Comparison of ENCODE assay signal across 27 mouse cellular contexts in genomic region chr9:111684170-111684569, GRCm38 (mm10). TPM values are rescaled to one million over a fixed set of nuclear protein-coding genes. Genes with fewer than 3 reads are reported as not detected.
A peak's percentile ranks its signal among the peaks of the same experiment; 100 is the strongest.
DNase-seq lines count a peak whose midpoint lies in the region; ATAC-seq and TF ChIP-seq lines count a peak whose summit lies in the region.
"Had no signal": no experiment of that assay in that cellular context is flagged by ENCODE, and none has a peak within 500 bp of the region (broad histone marks: within the 10 kb centered on the region; RNA-seq: fewer than 3 reads in every experiment).

No protein-coding gene starts in this region.

- DNase-seq in heart, adult 9 months (ENCODE audit: low spot score in 2 of 2), result no peak
- DNase-seq in heart, postnatal 10 days, result no peak
- DNase-seq in Muller cell, postnatal 12 days (ENCODE audit: inconsistent ontology term), result peak; percentile 58
- DNase-seq in kidney, postnatal 4 days, result no peak
- DNase-seq: adrenal gland, adult 8-10 months; adrenal gland, postnatal 14 days; adrenal gland, postnatal 36 days; B cell, adult 2 months; cerebellum, adult 11-12 months; cerebellum, adult 2 months; cerebellum, adult 9-10 months; cerebellum, postnatal 10 days; cerebellum, postnatal 25 days had no signal

- H3K27ac ChIP-seq in heart, embryonic 12.5 days (ENCODE audit: poor library complexity, severe bottlenecking), result peak overlapping the region; percentile 44; the same call in 1 of the 2 replicates
- H3K27ac ChIP-seq in heart, embryonic 14.5 days (replicated peaks in 1 of 2; ENCODE audit: control insufficient read depth in 1 of 2, insufficient read depth in 1 of 2, low read depth in 2 of 2, low read length in 2 of 2), result 0 out of 4 replicates have a peak overlapping the region, but pooled peaks of 1 of the 2 experiments have one; percentile 1
- peak overlapping the region; percentile 73 for H3K27ac ChIP-seq in embryonic fibroblast, embryonic 13.5 days (ENCODE audit: insufficient read depth, low read length)
- H3K27ac ChIP-seq: embryonic facial prominence, embryonic 10.5 days; embryonic facial prominence, embryonic 12.5 days; forebrain, embryonic 10.5 days; forebrain, embryonic 12.5 days had no signal

- peaks cover 3% of the 10 kb centered on the region; the same call in 1 of the 2 replicates for H3K4me1 ChIP-seq in heart, embryonic 12.5 days (replicated peaks)
- H3K4me1 ChIP-seq in heart, embryonic 14.5 days (ENCODE audit: control insufficient read depth in 2 of 2, insufficient read depth in 2 of 2, low read length in 2 of 2), result no peaks in the 10 kb centered on the region
- 0 out of 2 replicates have a peak, but pooled peaks cover 3% of the 10 kb centered on the region for H3K4me1 ChIP-seq in embryonic fibroblast, embryonic 13.5 days (ENCODE audit: control insufficient read depth, insufficient read depth, low read length)
- H3K4me1 ChIP-seq: embryonic facial prominence, embryonic 10.5 days; embryonic facial prominence, embryonic 12.5 days; forebrain, embryonic 10.5 days; forebrain, embryonic 12.5 days had no signal

- no peak for TF ChIP-seq POLR2A in embryonic fibroblast, embryonic 13.5 days (IDR thresholded peaks at IDR 0.05; ENCODE audit: low read depth, low read length)

- no peak overlapping the region for H3K4me3 ChIP-seq in heart, embryonic 12.5 days
- no peak overlapping the region for H3K4me3 ChIP-seq in heart, embryonic 14.5 days (ENCODE audit: control insufficient read depth in 1 of 2, insufficient read depth in 1 of 2, low read depth in 1 of 2, low read length in 2 of 2)
- no peak overlapping the region for H3K4me3 ChIP-seq in embryonic fibroblast, embryonic 13.5 days (ENCODE audit: insufficient read depth, low read length)
- H3K4me3 ChIP-seq: embryonic facial prominence, embryonic 10.5 days; embryonic facial prominence, embryonic 12.5 days; erythroblast, embryonic 14.5 days; forebrain, embryonic 10.5 days; forebrain, embryonic 12.5 days had no signal

- intact Hi-C loops in heart, postnatal 10 days (cut with DNase I), result no loop called here

- ATAC-seq in heart, embryonic 12.5 days (ENCODE audit: insufficient number of reproducible peaks, low FRiP score), result peak; percentile 55; the same call in 1 of the 2 replicates
- peak; percentile 56; the same call in 1 of the 2 replicates for ATAC-seq in heart, embryonic 14.5 days (ENCODE audit: insufficient number of reproducible peaks, insufficient read depth, low FRiP score, low read depth)
- ATAC-seq: activated CD4-positive, CD25-positive, alpha-beta regulatory T cell, adult 4 months; CD4-positive, CD25-positive, alpha-beta regulatory T cell, adult 4 months; forebrain, embryonic 14.5 days; forebrain, embryonic 16.5 days had no signal

- H3K9ac ChIP-seq in heart, embryonic 12.5 days, result no peak overlapping the region
- no peak overlapping the region for H3K9ac ChIP-seq in heart, embryonic 14.5 days (ENCODE audit: low read length)
- H3K9ac ChIP-seq: embryonic facial prominence, embryonic 12.5 days; forebrain, embryonic 12.5 days had no signal

- no peak overlapping the region for H3K4me2 ChIP-seq in heart, embryonic 12.5 days
- H3K4me2 ChIP-seq in heart, embryonic 14.5 days (ENCODE audit: low read length), result no peak overlapping the region
- H3K4me2 ChIP-seq: embryonic facial prominence, embryonic 12.5 days; forebrain, embryonic 12.5 days had no signal

- H3K9me3 ChIP-seq in heart, embryonic 12.5 days (replicated peaks), result no peaks in the 10 kb centered on the region
- no peaks in the 10 kb centered on the region for H3K9me3 ChIP-seq in heart, embryonic 14.5 days (ENCODE audit: control insufficient read depth, low read length)
- H3K9me3 ChIP-seq: embryonic facial prominence, embryonic 10.5 days; embryonic facial prominence, embryonic 12.5 days; forebrain, embryonic 10.5 days; forebrain, embryonic 12.5 days had no signal

- TF ChIP-seq CTCF in embryonic fibroblast, embryonic 13.5 days (IDR thresholded peaks at IDR 0.05; ENCODE audit: borderline replicate concordance, insufficient read depth, low read length), result no peak

- WGBS in heart, embryonic 12.5 days, result 53% methylated on average over 2 of the region's 2 CpGs
- WGBS in heart, embryonic 14.5 days, result 54% methylated on average over 2 of the region's 2 CpGs

- no peaks in the 10 kb centered on the region for H3K36me3 ChIP-seq in heart, embryonic 12.5 days
- no peaks in the 10 kb centered on the region for H3K36me3 ChIP-seq in heart, embryonic 14.5 days (ENCODE audit: control insufficient read depth, insufficient read depth, low read length)
- H3K36me3 ChIP-seq: embryonic facial prominence, embryonic 10.5 days; embryonic facial prominence, embryonic 12.5 days; forebrain, embryonic 10.5 days; forebrain, embryonic 12.5 days; G1E had no signal

- peaks cover 14% of the 10 kb centered on the region for H3K27me3 ChIP-seq in heart, embryonic 12.5 days (replicated peaks)
- peaks cover 11% of the 10 kb centered on the region for H3K27me3 ChIP-seq in heart, embryonic 14.5 days (ENCODE audit: control insufficient read depth, insufficient read depth, low read length)
- H3K27me3 ChIP-seq: CH12.LX had no signal

RNA-seq across cellular contexts. Expression of gene Stac, which starts 6.0 kb away (rescaled TPM):
- polyA plus RNA-seq in heart, embryonic 12.5 days (2016; fragmentation: Nextera tagmentation; extraction: Ambion mirVana), result 0.72 and 0.92 TPM in 2 replicates
- polyA plus RNA-seq in heart, embryonic 14.5 days (2014; fragmentation: Nextera tagmentation; extraction: Ambion mirVana), result 0.28 and 0.72 TPM in 2 replicates
- 1 to 10 TPM in 1 of 2 experiments, under 1 TPM in 1; 0.77 to 1.2 TPM for total RNA-seq in heart, postnatal 10 days (2021)
- 1.3 and 1.6 TPM in 2 replicates for polyA plus RNA-seq in embryonic fibroblast, embryonic 13.5 days (2011; ENCODE audit: insufficient read length, low read depth, missing spikeins)
- total RNA-seq: CH12.LX had no signal
- polyA plus RNA-seq: activated CD4-positive, CD25-positive, alpha-beta regulatory T cell, adult 4 months; CD4-positive, CD25-positive, alpha-beta regulatory T cell, adult 4 months; erythroblast, embryonic 14.5 days; G1E had no signal
